Mouse (Mus musculus): ENCODE measurements around the gene Otop2. TPM values are rescaled to one million over a fixed set of nuclear protein-coding genes. Genes with fewer than 3 reads are reported as not detected.

Gene Otop2
- polyA plus RNA-seq, 1 experiment: 0.15 TPM

DNA sequence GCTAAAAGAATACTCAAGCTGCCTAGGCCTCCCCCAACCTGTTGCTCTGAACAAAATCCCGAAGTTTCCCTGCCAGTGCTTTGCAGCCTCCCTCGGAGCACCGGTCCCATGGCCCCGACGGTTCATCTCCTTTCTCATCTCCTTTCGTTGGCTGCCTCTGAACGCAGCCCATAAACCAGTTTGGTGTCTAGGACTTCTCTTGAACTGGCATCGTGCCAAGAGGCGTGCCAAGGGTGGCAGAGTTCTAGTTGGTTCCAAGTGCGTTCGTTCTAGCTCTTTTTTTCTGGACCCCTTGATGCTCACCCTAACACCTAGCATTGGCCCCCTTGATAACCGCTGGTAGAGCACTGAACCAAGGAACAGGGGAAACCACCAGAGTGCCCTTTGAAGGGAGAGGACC is 28.3 kb downstream of the Otop2 start:
- TF ChIP-seq POLR2A (IDR thresholded peaks at IDR 0.05; ENCODE audit: borderline replicate concordance, extremely low read depth, insufficient read depth, insufficient read length, poor library complexity, severe bottlenecking) (no peak), CTCF (IDR thresholded peaks at IDR 0.05; ENCODE audit: borderline replicate concordance, extremely low read depth, insufficient read depth, insufficient read length) (no peak)

DNA sequence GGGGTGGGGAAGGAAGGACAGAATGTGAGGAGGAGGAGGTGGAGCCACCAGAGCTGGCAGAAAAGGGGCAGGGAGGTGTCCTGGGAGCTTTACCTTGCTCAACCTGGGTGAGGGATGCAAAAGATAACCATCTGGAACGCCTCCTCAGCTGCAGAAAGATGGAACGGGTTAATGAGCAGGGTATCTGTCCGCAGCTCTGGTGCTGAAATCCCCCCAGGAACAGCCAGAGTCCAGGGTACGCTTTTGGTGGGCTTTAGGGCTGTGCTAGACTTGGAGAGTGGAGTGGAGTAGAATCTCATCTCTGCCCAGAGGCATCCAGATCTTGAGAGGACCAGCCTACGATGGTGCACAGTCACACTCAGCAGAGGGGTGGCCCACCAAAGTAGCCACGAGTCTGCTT is 29.2 kb downstream of the Otop2 start:
- no peak for TF ChIP-seq CTCF (IDR thresholded peaks at IDR 0.05; ENCODE audit: borderline replicate concordance, extremely low read depth, insufficient read depth, insufficient read length)
- no peak for TF ChIP-seq POLR2A (IDR thresholded peaks at IDR 0.05; ENCODE audit: borderline replicate concordance, extremely low read depth, insufficient read depth, insufficient read length, poor library complexity, severe bottlenecking)
- DNase-seq (ENCODE audit: low read depth): no peak

More for the DNA sequence above, 28.3 kb downstream of the Otop2 start:
- no peak for DNase-seq (ENCODE audit: low read depth)

DNA sequence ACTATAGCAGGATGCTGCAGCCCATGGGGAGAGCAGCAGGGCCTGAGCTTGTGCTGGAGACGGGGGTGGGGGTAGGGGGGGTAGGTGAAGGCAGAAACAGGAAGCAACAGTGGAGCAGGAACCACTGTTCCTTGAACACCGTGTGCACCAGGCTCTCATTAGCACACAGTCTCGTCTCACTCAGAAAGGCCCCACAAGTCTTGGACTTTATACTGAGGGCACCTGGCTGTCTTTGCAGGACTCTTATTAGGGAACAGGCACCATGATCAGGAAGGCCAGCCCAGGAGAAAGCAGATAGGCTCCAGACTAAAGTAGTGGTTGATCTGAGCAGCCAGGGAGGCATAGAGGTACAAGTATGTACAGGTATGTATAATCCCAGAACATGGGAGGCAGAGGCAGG is 30.4 kb downstream of the Otop2 start:
- DNase-seq (ENCODE audit: low read depth): no peak
- TF ChIP-seq POLR2A (IDR thresholded peaks at IDR 0.05; ENCODE audit: borderline replicate concordance, extremely low read depth, insufficient read depth, insufficient read length, poor library complexity, severe bottlenecking) (no peak), CTCF (IDR thresholded peaks at IDR 0.05; ENCODE audit: borderline replicate concordance, extremely low read depth, insufficient read depth, insufficient read length) (no peak)

DNA sequence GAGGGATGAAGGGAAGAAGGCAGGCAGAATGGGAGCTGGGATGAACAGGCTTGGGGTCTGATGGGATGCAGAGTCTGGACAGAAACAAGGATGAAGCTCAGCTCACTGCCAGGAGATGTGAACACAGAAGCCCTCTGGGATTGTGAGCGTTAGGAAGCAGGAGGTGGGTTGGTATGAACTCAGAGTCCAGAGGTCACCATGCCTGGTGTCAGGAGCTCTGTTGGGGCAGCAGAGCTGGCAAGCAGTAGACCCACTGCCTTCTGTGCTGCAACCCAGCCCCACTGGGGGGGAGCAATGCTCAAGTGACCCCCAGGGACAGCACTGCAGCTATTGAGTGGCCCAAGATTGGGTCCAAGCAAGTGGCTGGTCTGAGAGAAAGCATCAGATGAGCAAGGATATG is 30.9 kb downstream of the Otop2 start:
- TF ChIP-seq CTCF (IDR thresholded peaks at IDR 0.05; ENCODE audit: borderline replicate concordance, extremely low read depth, insufficient read depth, insufficient read length) (no peak), POLR2A (IDR thresholded peaks at IDR 0.05; ENCODE audit: borderline replicate concordance, extremely low read depth, insufficient read depth, insufficient read length, poor library complexity, severe bottlenecking) (no peak)

DNA sequence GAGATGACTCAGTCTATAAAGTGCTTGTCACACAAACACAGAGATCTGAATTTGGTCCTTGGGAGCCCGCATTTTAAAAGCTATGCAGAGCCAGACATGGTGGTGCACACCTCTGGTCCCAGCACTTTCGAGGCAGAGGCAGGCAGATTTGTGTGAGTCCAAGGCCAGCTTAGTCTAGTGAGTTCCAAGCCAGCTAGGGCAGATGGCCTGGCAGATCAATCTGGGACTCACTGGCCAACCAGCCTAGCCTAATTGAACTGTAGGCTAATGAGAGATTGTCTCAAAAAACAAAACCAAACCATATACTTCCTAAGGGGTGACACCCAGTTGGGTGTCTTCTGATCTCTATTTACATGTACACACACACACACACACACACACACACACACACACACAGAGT is 34.3 kb downstream of the Otop2 start:
- no peak for TF ChIP-seq CTCF (IDR thresholded peaks at IDR 0.05; ENCODE audit: borderline replicate concordance, extremely low read depth, insufficient read depth, insufficient read length)
- no peak for TF ChIP-seq POLR2A (IDR thresholded peaks at IDR 0.05; ENCODE audit: borderline replicate concordance, extremely low read depth, insufficient read depth, insufficient read length, poor library complexity, severe bottlenecking)
- no peak for DNase-seq (ENCODE audit: low read depth)

More for the DNA sequence above, 30.9 kb downstream of the Otop2 start:
- DNase-seq (ENCODE audit: low read depth): no peak

DNA sequence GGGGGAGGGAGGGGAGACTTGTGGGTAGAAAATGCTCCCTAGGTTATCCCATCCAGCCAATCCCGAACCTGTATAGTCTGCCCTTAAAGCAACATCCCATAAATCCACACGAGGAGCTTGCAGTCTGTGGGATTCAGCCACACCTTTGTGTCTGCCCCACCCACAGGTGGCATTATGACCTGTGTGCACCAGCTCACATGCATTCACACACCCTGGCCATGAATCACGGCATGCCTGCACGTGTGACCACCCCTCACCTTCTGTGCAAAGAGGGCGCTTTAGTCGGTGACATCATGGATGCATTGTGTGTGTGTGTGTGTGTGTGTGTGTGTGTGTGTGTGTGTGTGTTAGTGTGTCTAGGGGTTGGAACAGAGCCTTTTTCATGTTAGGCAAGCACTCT is 34.9 kb downstream of the Otop2 start:
- DNase-seq (ENCODE audit: low read depth): no peak
- TF ChIP-seq CTCF (IDR thresholded peaks at IDR 0.05; ENCODE audit: borderline replicate concordance, extremely low read depth, insufficient read depth, insufficient read length) (no peak), POLR2A (IDR thresholded peaks at IDR 0.05; ENCODE audit: borderline replicate concordance, extremely low read depth, insufficient read depth, insufficient read length, poor library complexity, severe bottlenecking) (no peak)

DNA sequence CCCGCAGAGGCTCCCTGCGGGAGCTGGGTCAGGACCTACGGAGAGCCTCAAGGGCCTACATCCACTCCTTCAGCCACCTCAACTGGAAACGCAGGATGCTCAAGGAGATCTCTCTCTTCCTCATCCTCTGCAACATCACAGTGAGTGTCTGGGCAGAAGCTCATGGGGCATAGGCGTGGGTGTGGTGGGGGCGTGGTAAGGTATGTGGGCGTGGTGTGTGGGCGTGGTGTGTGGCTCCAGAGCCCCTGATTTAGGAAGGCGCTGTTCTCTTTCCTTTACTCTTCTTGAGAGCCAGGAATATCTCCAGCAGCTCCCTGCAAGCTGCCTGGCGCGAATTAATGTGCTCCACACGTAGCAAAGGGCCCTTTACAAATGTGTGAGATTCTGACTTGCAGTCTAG is 38.0 kb downstream of the Otop2 start:
- TF ChIP-seq CTCF (IDR thresholded peaks at IDR 0.05; ENCODE audit: borderline replicate concordance, extremely low read depth, insufficient read depth, insufficient read length) (no peak), POLR2A (IDR thresholded peaks at IDR 0.05; ENCODE audit: borderline replicate concordance, extremely low read depth, insufficient read depth, insufficient read length, poor library complexity, severe bottlenecking) (no peak)
- no peak for DNase-seq (ENCODE audit: low read depth)

DNA sequence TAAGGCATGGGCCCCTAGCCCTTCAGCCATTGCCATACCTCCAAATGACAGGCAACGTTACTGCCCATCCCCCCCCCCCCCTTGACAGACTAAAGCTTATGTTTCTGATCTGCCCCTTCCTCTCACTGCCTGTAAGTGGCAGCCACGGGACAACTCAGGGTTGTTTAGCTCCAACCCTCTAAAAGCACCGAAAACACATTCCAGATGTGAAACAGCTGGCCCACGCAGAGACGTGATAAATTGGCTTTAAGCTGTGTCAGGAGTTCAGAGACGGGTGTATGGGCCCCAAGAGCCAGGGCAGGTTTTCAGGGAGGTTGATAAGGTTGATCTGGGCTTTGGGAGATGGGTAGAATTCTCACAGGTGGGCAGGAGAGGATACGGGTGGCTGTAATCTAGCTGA is 38.6 kb downstream of the Otop2 start:
- TF ChIP-seq POLR2A (IDR thresholded peaks at IDR 0.05; ENCODE audit: borderline replicate concordance, extremely low read depth, insufficient read depth, insufficient read length, poor library complexity, severe bottlenecking) (no peak), CTCF (IDR thresholded peaks at IDR 0.05; ENCODE audit: borderline replicate concordance, extremely low read depth, insufficient read depth, insufficient read length) (no peak)
- no peak for DNase-seq (ENCODE audit: low read depth)

DNA sequence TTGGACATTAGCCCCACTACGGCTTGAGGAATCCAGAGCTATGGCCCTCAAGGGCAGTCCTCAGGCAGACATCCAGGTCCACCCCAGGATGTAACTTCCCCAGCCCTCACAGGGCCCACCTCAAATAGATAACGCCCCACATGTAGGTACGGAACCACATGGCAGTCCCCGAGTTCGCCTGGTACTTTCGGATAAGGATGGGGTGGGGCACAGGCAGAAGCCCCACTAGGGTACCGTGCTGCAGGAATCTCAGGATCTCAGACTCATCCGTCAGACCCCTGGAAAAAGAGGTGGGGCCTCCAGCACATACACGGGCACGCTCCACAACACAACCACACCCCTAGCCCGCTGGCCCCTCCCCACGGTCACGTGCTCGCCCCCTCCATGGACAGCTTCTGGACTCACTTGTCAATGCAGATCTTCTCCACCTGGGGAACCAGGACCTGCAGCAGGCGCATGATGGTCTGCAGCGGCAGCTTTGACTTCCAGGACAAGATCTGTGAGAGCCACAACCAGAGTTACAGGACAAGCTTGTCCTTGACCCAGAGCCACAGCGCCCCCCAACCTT is 41.8 kb downstream of the Otop2 start:
- DNase-seq (ENCODE audit: low read depth): no peak
- TF ChIP-seq POLR2A (IDR thresholded peaks at IDR 0.05; ENCODE audit: borderline replicate concordance, extremely low read depth, insufficient read depth, insufficient read length, poor library complexity, severe bottlenecking) (no peak), CTCF (IDR thresholded peaks at IDR 0.05; ENCODE audit: borderline replicate concordance, extremely low read depth, insufficient read depth, insufficient read length) (no peak)

DNA sequence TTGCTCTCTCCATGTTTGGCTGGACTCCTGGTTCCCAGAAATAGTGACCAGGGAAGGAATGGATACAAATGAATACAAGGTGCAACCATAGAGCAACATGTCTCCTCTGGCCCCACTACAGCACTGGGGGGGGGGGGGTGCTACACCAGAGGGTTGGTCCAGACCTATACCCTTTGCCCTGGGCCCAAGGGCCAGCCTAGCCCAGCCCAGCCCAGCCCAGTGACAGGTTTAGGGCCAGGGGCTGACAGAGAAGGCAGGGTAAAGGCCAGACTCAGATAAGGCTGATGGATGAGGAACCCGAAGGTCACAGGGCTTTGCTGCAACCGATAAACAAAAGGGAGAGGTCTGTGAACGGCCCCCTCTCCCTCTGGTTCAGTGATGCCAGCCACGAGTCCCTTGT is 43.0 kb downstream of the Otop2 start:
- no peak for DNase-seq (ENCODE audit: low read depth)
- no peak for TF ChIP-seq CTCF (IDR thresholded peaks at IDR 0.05; ENCODE audit: borderline replicate concordance, extremely low read depth, insufficient read depth, insufficient read length)
- TF ChIP-seq POLR2A (IDR thresholded peaks at IDR 0.05; ENCODE audit: borderline replicate concordance, extremely low read depth, insufficient read depth, insufficient read length, poor library complexity, severe bottlenecking): no peak

DNA sequence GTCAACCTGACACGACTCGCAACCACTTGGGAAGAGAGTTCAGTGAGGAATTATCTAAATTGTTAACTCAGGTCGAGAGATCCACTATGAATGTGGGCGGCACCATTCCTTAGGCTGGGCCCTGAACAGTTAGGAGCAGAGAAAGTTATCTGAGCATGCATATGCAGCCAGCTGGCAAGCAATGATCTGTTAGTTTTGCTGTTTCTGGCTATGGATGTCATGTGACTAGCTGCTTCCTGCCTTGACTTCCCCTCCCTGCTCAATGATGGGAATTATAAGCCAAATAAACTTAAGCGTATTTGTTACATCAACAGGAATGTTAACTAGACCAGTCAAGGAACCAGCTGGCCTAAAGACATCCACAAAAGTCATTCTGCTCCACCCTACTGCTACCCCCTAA is 46.4 kb downstream of the Otop2 start:
- DNase-seq (ENCODE audit: low read depth): no peak
- TF ChIP-seq POLR2A (IDR thresholded peaks at IDR 0.05; ENCODE audit: borderline replicate concordance, extremely low read depth, insufficient read depth, insufficient read length, poor library complexity, severe bottlenecking): no peak
- no peak for TF ChIP-seq CTCF (IDR thresholded peaks at IDR 0.05; ENCODE audit: borderline replicate concordance, extremely low read depth, insufficient read depth, insufficient read length)

DNA sequence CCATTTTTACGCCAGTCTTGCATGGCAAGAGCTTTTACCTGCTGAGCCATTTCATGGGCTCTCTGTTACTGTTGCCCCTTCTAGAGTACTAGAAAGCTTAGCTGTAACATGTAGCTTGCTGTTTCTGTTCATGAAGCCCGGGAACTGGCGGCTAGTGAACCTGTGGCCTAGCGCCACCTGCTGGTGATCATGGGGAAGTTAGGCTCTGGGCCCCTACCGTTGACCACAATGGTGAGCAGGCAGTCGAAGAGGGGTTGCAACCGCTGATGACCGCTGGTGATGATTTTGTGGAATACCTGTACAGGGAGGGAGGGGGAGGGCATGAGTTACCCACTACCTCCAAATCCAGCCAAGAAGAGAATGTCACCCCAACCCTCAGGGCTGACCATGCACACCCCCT is 47.2 kb downstream of the Otop2 start:
- peak; percentile 91 for DNase-seq (ENCODE audit: low read depth)
- TF ChIP-seq POLR2A (IDR thresholded peaks at IDR 0.05; ENCODE audit: borderline replicate concordance, extremely low read depth, insufficient read depth, insufficient read length, poor library complexity, severe bottlenecking) (no peak), CTCF (IDR thresholded peaks at IDR 0.05; ENCODE audit: borderline replicate concordance, extremely low read depth, insufficient read depth, insufficient read length) (peak; percentile 98)

Measured in brain, embryonic 14.5 days (tissue).